Mouse (Mus musculus) G1E (cell line): ENCODE data around the gene Gm28551.

Experiments
- CTCF ChIP-seq: IDR thresholded peaks from 2 replicates; pipeline ENCODE4 v1.5.1; 2012; ENCODE audit warnings: low read depth, low read length, inconsistent platforms, mixed read lengths
- TAL1 ChIP-seq: conservative IDR thresholded peaks from 2 replicates; pipeline ENCODE4 v1.6.1; 2012; ENCODE audit warnings: low read depth, low read length, inconsistent platforms, mixed read lengths

DNA sequence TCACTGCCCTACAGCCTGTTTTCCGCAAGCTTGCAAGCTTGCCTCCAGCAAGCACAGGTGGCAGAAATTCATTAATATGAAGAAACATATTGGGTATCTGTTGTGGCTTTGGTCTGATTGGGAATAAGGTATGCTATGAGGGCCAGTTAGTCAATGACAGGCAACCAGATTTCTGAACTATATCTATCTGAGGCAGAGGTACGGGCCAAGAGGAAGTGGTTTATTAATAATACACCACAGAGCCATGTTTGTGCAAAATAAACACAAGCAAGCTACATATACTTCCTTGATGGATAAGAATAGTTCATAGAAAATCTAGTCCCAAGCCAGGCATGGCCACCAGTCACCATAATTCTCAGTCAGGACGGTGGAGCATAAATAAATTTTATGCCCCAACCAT, 25.3 kb upstream of the Gm28551 start:
- no peak for TF ChIP-seq CTCF
- no peak for TF ChIP-seq TAL1
